Mouse (Mus musculus): Measurements from ENCODE around the gene Hist4h4.
"Not testable (repeated sequence)": the region's sequence is repeated elsewhere in the genome, so short reads cannot be mapped to it uniquely, and the experiment has no call there.

Hist4h4 gene

GRCm38 (mm10) chr6:136813117-136813516, 8.9 kb upstream of the Hist4h4 start:
- no peak for DNase-seq

GRCm38 (mm10) chr6:136811196-136811595, 7.0 kb upstream of the Hist4h4 start:
- DNase-seq: no peak

GRCm38 (mm10) chr6:136809673-136810072, 5.5 kb upstream of the Hist4h4 start:
- no peak for DNase-seq

- peak; percentile 52 for DNase-seq
These were observed 4.9 kb upstream of the Hist4h4 start for GRCm38 (mm10) chr6:136809077-136809476.

GRCm38 (mm10) chr6:136808631-136809046, 4.4 kb upstream of the Hist4h4 start:
- peak; percentile 68 for DNase-seq

- peak; percentile 98 for DNase-seq
These were observed 3.8 kb upstream of the Hist4h4 start, which contains the start of gene H2afj for GRCm38 (mm10) chr6:136808014-136808417. Gene H2afj, plus strand, starts transcription at chr6:136808244.

- DNase-seq: no peak
These were observed 3.3 kb upstream of the Hist4h4 start for GRCm38 (mm10) chr6:136807395-136808013.

GRCm38 (mm10) chr6:136806819-136807218, 2.6 kb upstream of the Hist4h4 start:
- no peak for DNase-seq

- no peak for DNase-seq
These were observed 1.2 kb upstream of the Hist4h4 start for GRCm38 (mm10) chr6:136805409-136805775.

- peak; percentile 37 for DNase-seq
These were observed 642 bp upstream of the Hist4h4 start for GRCm38 (mm10) chr6:136804705-136805408.

GRCm38 (mm10) chr6:136803093-136803738, 999 bp downstream of the Hist4h4 start:
- peak; percentile 44 for DNase-seq

- no peak for DNase-seq
These were observed 2.9 kb downstream of the Hist4h4 start for GRCm38 (mm10) chr6:136801274-136801673.

GRCm38 (mm10) chr6:136800710-136801109, 3.5 kb downstream of the Hist4h4 start:
- DNase-seq: no peak

GRCm38 (mm10) chr6:136797874-136798693, 6.1 kb downstream of the Hist4h4 start:
- not testable (repeated sequence) for DNase-seq

GRCm38 (mm10) chr6:136795850-136796249, 8.4 kb downstream of the Hist4h4 start:
- no peak for DNase-seq

GRCm38 (mm10) chr6:136795110-136795509, 9.1 kb downstream of the Hist4h4 start:
- DNase-seq: no peak

GRCm38 (mm10) chr6:136793831-136794525, 10.2 kb downstream of the Hist4h4 start:
- no peak for DNase-seq

GRCm38 (mm10) chr6:136792884-136793758, 11.1 kb downstream of the Hist4h4 start:
- no peak for DNase-seq

GRCm38 (mm10) chr6:136789391-136789971, 14.7 kb downstream of the Hist4h4 start:
- no peak for DNase-seq

GRCm38 (mm10) chr6:136782761-136783160, 21.5 kb downstream of the Hist4h4 start:
- no peak for DNase-seq

GRCm38 (mm10) chr6:136782146-136782545, 22.1 kb downstream of the Hist4h4 start:
- DNase-seq: no peak

Measured in cerebellum, adult 9-10 months (tissue).